Mouse (Mus musculus): ENCODE measurements around the gene Msh3. TPM values are rescaled to one million over a fixed set of nuclear protein-coding genes. Genes with fewer than 3 reads are reported as not detected.
A peak's percentile ranks its signal among the peaks of the same experiment; 100 is the strongest.

Msh3 gene
- polyA plus RNA-seq, 1 experiment from 2014 or later: 22.3 TPM

- H3K4me2 ChIP-seq (ENCODE audit: low read length): no peak overlapping the region
- H3K9ac ChIP-seq (ENCODE audit: low read depth, low read length): no peak overlapping the region
- peaks cover 9% of the 10 kb centered on the region; the same call in 1 of the 2 replicates for H3K36me3 ChIP-seq (ENCODE audit: insufficient read depth, low read length)
- H3K4me1 ChIP-seq (replicated peaks; ENCODE audit: insufficient read depth, low read length): no peaks in the 10 kb centered on the region
- H3K27ac ChIP-seq: no peak overlapping the region
- no peak overlapping the region for H3K4me3 ChIP-seq (replicated peaks; ENCODE audit: low read depth, low read length)
- TF ChIP-seq CTCF (IDR thresholded peaks at IDR 0.05; ENCODE audit: low read depth): no peak
- no peaks in the 10 kb centered on the region for H3K27me3 ChIP-seq (ENCODE audit: insufficient read depth, low read length)
- DNase-seq (ENCODE audit: low spot score) (no peak), ATAC-seq (replicated peaks; ENCODE audit: low FRiP score, low read depth) (no peak)
- 90% methylated on average over 3 of the region's 3 CpGs for WGBS
- no peaks in the 10 kb centered on the region for H3K9me3 ChIP-seq (replicated peaks; ENCODE audit: low read length)
Observed at GRCm38 (mm10) chr13:92370811-92371210, 16.0 kb upstream of the Msh3 start.

GRCm38 (mm10) chr13:92365312-92365711 is 10.5 kb upstream of the Msh3 start:
- no peak for ATAC-seq (replicated peaks; ENCODE audit: low FRiP score, low read depth)
- 73% methylated on average over 4 of the region's 4 CpGs for WGBS
- Histone ChIP-seq H3K9ac (ENCODE audit: low read depth, low read length) (no peak overlapping the region), H3K27ac (no peak overlapping the region), H3K4me1 (replicated peaks; ENCODE audit: insufficient read depth, low read length) (no peaks in the 10 kb centered on the region), H3K36me3 (ENCODE audit: insufficient read depth, low read length) (0 out of 2 replicates have a peak, but pooled peaks cover 9% of the 10 kb centered on the region), H3K4me3 (replicated peaks; ENCODE audit: low read depth, low read length) (no peak overlapping the region), H3K9me3 (replicated peaks; ENCODE audit: low read length) (no peaks in the 10 kb centered on the region), H3K4me2 (ENCODE audit: low read length) (no peak overlapping the region), H3K27me3 (ENCODE audit: insufficient read depth, low read length) (no peaks in the 10 kb centered on the region)
- TF ChIP-seq CTCF (IDR thresholded peaks at IDR 0.05; ENCODE audit: low read depth): no peak
- peak; percentile 47 for DNase-seq (ENCODE audit: low spot score)

GRCm38 (mm10) chr13:92361609-92362008 is 6.8 kb upstream of the Msh3 start:
- H3K9me3 ChIP-seq (replicated peaks; ENCODE audit: low read length): no peaks in the 10 kb centered on the region
- no peaks in the 10 kb centered on the region for H3K4me1 ChIP-seq (replicated peaks; ENCODE audit: insufficient read depth, low read length)
- TF ChIP-seq CTCF (IDR thresholded peaks at IDR 0.05; ENCODE audit: low read depth): no peak
- no peak overlapping the region for H3K4me2 ChIP-seq (ENCODE audit: low read length)
- 82% methylated on average over 2 of the region's 2 CpGs for WGBS
- no peak for DNase-seq (ENCODE audit: low spot score)
- no peak overlapping the region for H3K9ac ChIP-seq (ENCODE audit: low read depth, low read length)
- H3K36me3 ChIP-seq (ENCODE audit: insufficient read depth, low read length): no peaks in the 10 kb centered on the region
- no peak overlapping the region for H3K27ac ChIP-seq
- no peak for ATAC-seq (replicated peaks; ENCODE audit: low FRiP score, low read depth)
- H3K27me3 ChIP-seq (ENCODE audit: insufficient read depth, low read length): no peaks in the 10 kb centered on the region
- H3K4me3 ChIP-seq (replicated peaks; ENCODE audit: low read depth, low read length): no peak overlapping the region

- H3K36me3 ChIP-seq (ENCODE audit: insufficient read depth, low read length): no peaks in the 10 kb centered on the region
- peak; percentile 59 for TF ChIP-seq CTCF (IDR thresholded peaks at IDR 0.05; ENCODE audit: low read depth)
- ATAC-seq (replicated peaks; ENCODE audit: low FRiP score, low read depth): no peak
- H3K27me3 ChIP-seq (ENCODE audit: insufficient read depth, low read length): no peaks in the 10 kb centered on the region
- no peak overlapping the region for H3K9ac ChIP-seq (ENCODE audit: low read depth, low read length)
- WGBS: 53% methylated on average over 2 of the region's 2 CpGs
- peaks cover 12% of the 10 kb centered on the region; the same call in 1 of the 2 replicates for H3K4me1 ChIP-seq (replicated peaks; ENCODE audit: insufficient read depth, low read length)
- DNase-seq (ENCODE audit: low spot score): peak; percentile 45
- no peak overlapping the region for H3K27ac ChIP-seq
- H3K4me3 ChIP-seq (replicated peaks; ENCODE audit: low read depth, low read length): no peak overlapping the region
- H3K4me2 ChIP-seq (ENCODE audit: low read length): no peak overlapping the region
- no peaks in the 10 kb centered on the region for H3K9me3 ChIP-seq (replicated peaks; ENCODE audit: low read length)
Observed at GRCm38 (mm10) chr13:92357644-92358043, 2.8 kb upstream of the Msh3 start.

GRCm38 (mm10) chr13:92356376-92356775 is 1.6 kb upstream of the Msh3 start:
- H3K27ac ChIP-seq: no peak overlapping the region
- H3K27me3 ChIP-seq (ENCODE audit: insufficient read depth, low read length): no peaks in the 10 kb centered on the region
- H3K4me2 ChIP-seq (ENCODE audit: low read length): peak overlapping the region; percentile 97; the same call in 1 of the 2 replicates
- H3K4me3 ChIP-seq (replicated peaks; ENCODE audit: low read depth, low read length): no peak overlapping the region
- no peak overlapping the region for H3K9ac ChIP-seq (ENCODE audit: low read depth, low read length)
- TF ChIP-seq CTCF (IDR thresholded peaks at IDR 0.05; ENCODE audit: low read depth): no peak
- 72% methylated on average over 7 of the region's 7 CpGs for WGBS
- H3K4me1 ChIP-seq (replicated peaks; ENCODE audit: insufficient read depth, low read length): peaks cover 12% of the 10 kb centered on the region; the same call in 1 of the 2 replicates
- no peaks in the 10 kb centered on the region for H3K36me3 ChIP-seq (ENCODE audit: insufficient read depth, low read length)
- DNase-seq (ENCODE audit: low spot score): no peak
- H3K9me3 ChIP-seq (replicated peaks; ENCODE audit: low read length): no peaks in the 10 kb centered on the region
- no peak for ATAC-seq (replicated peaks; ENCODE audit: low FRiP score, low read depth)

- peak; percentile 43 for ATAC-seq (replicated peaks; ENCODE audit: low FRiP score, low read depth)
- Histone ChIP-seq H3K27ac (peak overlapping the region; percentile 94), H3K4me1 (replicated peaks; ENCODE audit: insufficient read depth, low read length) (peaks cover 12% of the 10 kb centered on the region; the same call in 1 of the 2 replicates), H3K36me3 (ENCODE audit: insufficient read depth, low read length) (no peaks in the 10 kb centered on the region), H3K4me3 (replicated peaks; ENCODE audit: low read depth, low read length) (peak overlapping the region; percentile 77), H3K9me3 (replicated peaks; ENCODE audit: low read length) (no peaks in the 10 kb centered on the region), H3K27me3 (ENCODE audit: insufficient read depth, low read length) (no peaks in the 10 kb centered on the region), H3K4me2 (ENCODE audit: low read length) (peak overlapping the region; percentile 97), H3K9ac (ENCODE audit: low read depth, low read length) (peak overlapping the region; percentile 82)
- under 1% methylated on average over 24 of the region's 24 CpGs for WGBS
- no peak for TF ChIP-seq CTCF (IDR thresholded peaks at IDR 0.05; ENCODE audit: low read depth)
- DNase-seq (ENCODE audit: low spot score): peak; percentile 32
Observed at GRCm38 (mm10) chr13:92355272-92355643, 455 bp upstream of the Msh3 start.

- H3K9ac ChIP-seq (ENCODE audit: low read depth, low read length): peak overlapping the region; percentile 46; the same call in 1 of the 2 replicates
- ATAC-seq (replicated peaks; ENCODE audit: low FRiP score, low read depth): no peak
Observed at GRCm38 (mm10) chr13:92353956-92354355, 847 bp downstream of the Msh3 start.

More at GRCm38 (mm10) chr13:92353956-92354355, 847 bp downstream of the Msh3 start:
- Histone ChIP-seq H3K4me2 (ENCODE audit: low read length) (peak overlapping the region; percentile 70), H3K4me1 (replicated peaks; ENCODE audit: insufficient read depth, low read length) (peaks cover 12% of the 10 kb centered on the region; the same call in 1 of the 2 replicates), H3K36me3 (ENCODE audit: insufficient read depth, low read length) (no peaks in the 10 kb centered on the region), H3K4me3 (replicated peaks; ENCODE audit: low read depth, low read length) (peak overlapping the region; percentile 77), H3K27me3 (ENCODE audit: insufficient read depth, low read length) (no peaks in the 10 kb centered on the region), H3K27ac (peak overlapping the region; percentile 55; the same call in 1 of the 2 replicates), H3K9me3 (replicated peaks; ENCODE audit: low read length) (no peaks in the 10 kb centered on the region)
- DNase-seq (ENCODE audit: low spot score): no peak
- no peak for TF ChIP-seq CTCF (IDR thresholded peaks at IDR 0.05; ENCODE audit: low read depth)
- 7% methylated on average over 4 of the region's 4 CpGs for WGBS
